Mouse (Mus musculus): ENCODE results near the gene Hinfp.
"Not testable (repeated sequence)": the region's sequence is repeated elsewhere in the genome, so short reads cannot be mapped to it uniquely, and the experiment has no call there.

Hinfp gene

DNA sequence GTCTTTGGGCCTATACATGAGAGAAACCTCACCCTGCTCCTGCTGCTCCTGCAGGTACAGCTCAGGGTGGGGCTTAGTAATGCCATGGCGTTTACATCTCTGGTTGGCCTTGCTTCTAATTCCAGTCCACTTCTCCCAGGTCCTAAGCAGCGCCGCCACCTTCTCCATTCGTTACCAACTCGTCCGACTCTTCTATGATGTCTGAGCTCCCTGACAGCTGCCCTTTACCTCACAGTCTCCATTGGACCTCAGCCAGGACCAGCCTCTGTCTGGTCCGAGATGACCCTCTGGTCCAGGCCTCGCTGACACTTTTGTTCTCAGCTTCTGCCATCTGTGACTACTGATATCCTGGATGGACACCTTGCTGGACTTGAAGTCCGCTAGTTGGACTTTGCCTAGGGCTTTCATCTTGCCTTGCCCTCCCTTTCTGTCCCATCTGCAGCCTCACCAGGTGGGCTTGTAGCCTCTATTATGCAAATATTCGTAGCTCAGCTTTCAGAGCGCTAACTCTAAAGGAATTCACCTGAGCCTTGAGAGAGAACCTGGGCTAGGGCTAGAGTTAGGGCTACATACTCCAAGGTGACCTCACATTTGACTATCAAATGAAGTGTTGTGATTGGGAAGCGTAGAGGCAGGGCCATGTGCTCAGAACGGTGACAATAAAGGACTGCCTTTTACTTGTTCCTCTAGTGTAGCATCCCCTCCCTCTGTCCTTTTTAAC lies 27.6 kb upstream of the Hinfp start:
- DNase-seq (ENCODE audit: low spot score in 2 of 2): no peak

DNA sequence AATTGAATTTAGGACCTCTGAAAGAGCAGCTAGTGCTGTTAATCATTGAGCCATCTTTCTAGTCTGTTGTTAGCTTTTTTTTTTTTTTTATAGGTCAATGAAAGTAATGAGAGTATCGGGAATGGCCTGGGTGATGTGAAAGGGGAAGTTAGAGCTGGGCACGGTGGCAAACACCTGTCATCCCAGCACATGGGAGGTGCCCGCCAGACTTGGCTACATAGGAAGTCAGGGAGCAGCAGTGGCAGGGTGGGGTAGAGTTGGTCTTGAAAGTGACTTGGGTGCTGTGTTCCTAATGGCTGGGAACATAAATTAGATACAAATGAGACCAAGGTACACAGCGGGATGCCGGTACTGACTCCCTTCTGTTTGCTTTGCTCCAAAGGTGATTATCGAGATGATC lies 25.3 kb upstream of the Hinfp start:
- no peak for DNase-seq (ENCODE audit: low spot score in 2 of 2)

DNA sequence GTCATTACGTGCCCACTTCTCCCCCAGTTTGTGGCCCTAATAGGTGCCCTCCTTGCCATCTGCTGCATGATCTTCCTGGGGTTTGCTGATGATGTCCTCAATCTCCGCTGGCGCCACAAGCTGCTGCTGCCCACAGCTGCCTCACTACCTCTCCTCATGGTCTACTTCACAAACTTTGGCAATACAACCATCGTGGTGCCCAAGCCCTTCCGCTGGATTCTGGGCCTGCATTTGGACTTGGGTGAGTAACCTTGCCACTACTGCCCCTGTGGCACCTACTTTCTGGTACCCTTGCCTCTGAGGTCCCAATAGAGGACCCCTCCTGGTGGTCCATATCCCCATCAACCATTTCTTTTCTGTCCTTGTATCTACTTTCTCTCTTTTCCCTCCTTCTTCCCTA lies 22.5 kb upstream of the Hinfp start:
- DNase-seq (ENCODE audit: low spot score in 2 of 2): no peak

DNA sequence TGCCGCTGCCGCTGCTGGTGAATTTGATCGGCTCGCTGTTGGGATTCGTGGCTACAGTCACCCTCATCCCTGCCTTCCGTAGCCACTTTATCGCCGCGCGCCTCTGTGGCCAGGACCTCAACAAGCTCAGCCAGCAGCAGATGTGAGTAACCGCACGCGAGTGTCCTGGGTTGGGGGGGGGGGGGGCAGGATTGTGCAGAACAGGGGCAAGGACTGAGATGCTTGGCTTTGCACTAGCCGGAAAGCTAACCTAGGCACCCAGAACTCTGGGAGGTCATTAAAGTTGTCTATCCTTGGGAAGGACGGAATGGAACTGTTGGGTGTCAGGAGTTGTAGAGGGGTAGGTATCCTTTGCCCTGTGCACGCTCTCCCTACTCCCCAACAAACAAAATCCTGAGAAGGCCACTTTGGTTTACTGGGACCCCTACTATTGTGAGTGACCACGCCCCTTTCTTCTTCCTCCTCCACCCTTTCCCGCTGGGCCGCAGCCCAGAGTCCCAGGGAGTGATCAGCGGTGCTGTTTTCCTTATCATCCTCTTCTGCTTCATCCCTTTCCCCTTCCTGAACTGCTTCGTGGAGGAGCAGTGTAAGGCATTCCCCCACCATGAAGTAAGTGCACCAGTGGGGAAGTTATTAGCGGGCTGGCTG lies 21.7 kb upstream of the Hinfp start:
- DNase-seq (ENCODE audit: low spot score in 2 of 2): no peak

DNA sequence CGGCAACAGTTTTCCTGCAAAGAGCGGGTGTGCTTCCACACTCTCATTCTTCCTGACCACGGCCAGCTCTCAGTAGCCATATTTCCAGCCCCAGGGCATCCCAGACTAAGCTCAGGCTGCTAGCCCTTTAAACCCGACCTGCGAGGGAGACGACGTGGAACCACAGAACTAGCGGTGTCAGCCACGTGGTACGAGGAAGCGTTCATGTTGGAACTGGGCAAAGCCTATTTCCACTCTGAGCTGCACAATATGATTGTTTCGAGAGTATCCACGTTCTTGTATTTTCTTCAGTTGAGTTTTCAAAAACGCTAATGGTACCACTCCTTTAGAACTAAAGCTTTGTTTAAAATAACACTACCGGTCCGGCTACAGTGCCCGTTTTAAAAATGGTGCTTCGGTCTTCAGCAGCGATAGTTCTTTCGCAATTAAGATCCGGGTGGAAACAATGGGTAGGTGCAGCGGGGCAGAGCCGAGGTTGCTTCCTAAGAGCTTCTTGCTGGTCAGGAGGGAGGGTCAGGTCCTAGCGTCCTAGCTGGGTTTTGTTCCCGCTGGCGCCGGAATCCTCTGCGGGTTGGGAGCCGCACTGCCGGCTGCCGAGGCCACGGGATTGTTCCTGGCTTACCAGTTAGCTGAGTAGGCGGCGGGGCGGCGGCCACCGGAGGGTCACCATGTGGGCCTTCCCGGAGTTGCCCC lies 21.0 kb upstream of the Hinfp start:
- DNase-seq (ENCODE audit: low spot score in 2 of 2): peak; percentile 80 to 88

DNA sequence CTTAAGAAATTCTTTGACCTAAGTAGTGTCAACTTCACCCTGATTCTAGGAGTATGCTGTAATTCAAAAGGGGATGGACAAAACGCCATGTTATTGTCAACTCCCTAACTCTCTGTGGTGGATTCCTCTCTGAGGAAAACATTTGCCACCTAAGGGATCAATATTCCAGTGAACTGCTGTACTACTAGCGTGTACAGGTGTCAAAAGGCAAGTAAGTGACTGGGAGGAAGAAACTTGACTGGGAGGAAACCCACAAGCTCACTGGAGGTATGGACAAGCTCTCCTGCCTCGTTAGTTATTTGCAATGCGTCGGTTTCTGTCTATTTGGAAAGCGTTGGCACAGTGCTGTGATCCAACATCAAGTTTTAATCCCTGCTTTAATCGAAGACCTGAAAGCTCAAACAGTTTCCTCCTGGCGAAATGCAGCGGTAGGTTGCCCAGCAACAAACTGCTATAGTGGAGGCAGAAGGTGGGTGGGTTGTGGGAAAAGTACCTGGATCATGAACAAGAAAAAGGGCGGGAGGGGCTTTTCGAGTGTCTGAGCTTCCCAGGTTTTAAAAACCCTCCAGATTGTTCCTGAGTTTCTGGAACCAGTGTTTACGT lies 20.4 kb upstream of the Hinfp start, which contains the start of gene Dpagt1:
Gene Dpagt1, plus strand, starts transcription at position 252 of the 603 bp plus-strand sequence.
- DNase-seq (ENCODE audit: low spot score in 2 of 2): no peak

DNA sequence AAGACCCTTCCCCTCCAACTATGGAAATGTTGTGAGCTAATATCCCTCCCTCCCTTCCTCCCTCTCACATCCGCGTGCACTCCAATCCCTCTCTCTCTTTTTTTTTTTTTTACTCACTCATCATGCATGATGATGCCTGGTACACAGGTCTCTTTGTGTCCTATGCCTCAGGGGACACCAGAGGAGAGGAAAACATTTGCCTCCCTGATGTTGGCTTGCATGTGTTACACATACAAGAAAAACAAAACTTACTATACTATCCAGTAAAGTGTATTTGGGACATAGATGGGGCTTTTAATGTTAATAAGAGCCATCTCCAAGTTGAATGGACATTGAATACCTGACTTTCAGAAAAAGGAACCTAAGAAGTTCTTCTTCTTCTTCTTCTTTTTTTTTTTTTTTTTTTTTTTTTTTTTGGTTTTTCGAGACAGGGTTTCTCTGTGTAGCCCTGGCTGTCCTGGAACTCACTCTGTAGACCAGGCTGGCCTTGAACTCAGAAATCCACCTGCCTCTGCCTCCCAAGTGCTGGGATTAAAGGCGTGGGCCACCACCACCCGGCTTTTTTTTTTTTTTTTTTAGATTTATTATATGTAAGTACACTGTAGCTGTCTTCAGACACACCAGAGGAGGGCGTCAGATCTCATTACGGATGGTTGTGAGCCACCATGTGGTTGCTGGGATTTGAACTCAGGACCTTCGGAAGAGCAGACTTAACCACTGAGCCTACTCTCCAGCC lies 19.7 kb upstream of the Hinfp start:
- not testable (repeated sequence) for DNase-seq (ENCODE audit: low spot score in 2 of 2)

DNA sequence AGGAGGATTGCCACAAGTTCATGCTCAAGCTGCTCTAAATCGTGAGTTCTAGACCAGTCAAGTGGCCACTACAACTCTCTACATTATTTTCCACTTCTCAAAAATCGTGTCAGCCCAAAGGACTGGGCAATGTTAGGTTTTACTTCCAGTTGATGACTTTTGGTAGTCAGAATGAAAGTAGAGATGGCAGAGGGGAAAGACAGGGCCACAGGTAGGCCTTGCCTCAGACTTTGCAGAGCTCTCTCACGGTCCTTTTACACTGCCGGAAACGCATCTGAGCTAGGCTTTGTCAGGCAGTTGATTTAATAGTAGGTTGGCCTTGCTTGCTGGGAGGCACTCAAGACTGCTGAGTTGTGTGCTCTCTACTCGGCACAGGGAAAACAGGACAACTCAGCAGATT lies 18.7 kb upstream of the Hinfp start:
- DNase-seq (ENCODE audit: low spot score in 2 of 2): no peak

DNA sequence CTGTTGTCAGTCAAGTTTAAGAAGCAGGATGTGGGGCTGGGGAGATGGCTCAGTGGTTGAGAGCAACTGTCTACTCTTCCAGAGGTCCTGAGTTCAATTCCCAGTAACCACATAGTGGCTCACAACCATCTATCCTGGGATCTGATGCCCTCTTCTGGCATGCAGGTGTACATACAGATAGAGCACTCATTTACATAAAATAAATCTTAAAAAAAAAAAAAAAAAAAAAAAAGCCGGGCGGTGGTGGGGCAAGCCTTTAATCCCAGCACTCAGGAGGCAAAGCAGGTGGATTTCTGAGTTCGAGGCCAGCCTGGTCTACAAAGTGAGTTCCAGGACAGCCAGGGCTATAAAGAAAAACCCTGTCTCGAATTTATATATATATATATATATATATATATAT lies 18.2 kb upstream of the Hinfp start:
- DNase-seq (ENCODE audit: low spot score in 2 of 2): not testable (repeated sequence)

DNA sequence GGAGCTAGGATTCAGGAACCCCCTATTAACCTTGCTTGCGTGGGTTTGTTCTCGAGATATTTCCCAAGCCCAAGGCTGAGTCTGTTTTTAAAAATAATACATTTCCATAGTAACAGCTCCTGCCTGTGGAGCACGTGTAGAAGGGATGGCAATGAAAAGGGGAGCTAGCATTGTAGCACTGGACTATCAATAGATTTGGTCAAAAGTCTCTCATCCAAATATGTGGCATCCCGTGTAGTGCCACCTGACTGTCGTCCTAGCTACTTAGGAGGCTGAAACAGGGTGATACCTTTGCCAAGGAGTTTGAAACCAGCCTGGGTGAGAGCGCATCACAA lies 15.3 kb upstream of the Hinfp start:
- DNase-seq (ENCODE audit: low spot score in 2 of 2): peak; percentile 26 to 63

DNA sequence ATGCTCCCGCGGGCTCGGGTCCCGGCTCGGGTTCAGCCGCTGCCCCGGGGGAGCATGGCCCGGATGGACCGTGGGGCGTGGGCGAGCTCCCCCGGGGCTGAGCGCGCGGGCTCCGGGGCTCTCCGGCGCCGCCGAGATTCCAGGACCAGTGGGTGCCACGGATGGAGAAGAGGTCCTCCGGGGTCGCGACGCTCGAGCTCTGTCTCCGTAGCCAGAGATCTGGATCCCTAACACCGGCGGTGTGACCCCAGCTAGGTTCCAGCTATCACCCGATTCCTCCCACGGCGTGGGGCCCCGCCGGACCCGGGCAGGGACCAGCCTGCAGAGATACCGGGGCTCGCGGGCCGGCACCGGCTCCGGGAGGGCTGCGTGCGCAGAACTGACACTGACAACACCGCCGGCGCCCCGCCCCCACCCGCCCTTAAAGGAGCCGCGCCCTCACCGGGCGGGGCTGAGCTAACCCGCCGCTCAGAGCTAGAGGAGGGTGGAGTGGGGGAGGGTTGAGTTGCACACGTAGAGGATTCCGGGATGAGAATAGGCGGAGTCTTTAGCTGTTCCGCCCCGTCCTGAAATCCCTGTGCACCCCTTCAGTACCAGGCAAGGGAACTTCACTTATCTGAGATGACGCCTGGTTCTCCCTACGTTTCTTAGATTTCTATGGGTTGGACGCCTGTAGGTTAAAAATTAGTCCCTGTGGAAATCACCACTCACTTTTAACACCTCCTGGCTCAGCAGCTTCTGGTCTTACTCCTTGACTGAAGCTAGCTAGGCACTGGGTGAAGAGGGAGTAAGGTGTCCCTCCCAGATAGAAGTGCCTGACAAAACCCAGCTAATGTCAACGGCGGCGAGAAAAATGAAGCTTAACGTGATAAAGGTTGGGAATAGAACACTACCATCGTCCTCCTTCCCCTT lies 14.7 kb upstream of the Hinfp start, which contains the start of gene C2cd2l:
Gene C2cd2l, minus strand, starts transcription at position 399 of the 912 bp plus-strand sequence.
- DNase-seq (ENCODE audit: low spot score in 2 of 2): peak; percentile 81 to 93

DNA sequence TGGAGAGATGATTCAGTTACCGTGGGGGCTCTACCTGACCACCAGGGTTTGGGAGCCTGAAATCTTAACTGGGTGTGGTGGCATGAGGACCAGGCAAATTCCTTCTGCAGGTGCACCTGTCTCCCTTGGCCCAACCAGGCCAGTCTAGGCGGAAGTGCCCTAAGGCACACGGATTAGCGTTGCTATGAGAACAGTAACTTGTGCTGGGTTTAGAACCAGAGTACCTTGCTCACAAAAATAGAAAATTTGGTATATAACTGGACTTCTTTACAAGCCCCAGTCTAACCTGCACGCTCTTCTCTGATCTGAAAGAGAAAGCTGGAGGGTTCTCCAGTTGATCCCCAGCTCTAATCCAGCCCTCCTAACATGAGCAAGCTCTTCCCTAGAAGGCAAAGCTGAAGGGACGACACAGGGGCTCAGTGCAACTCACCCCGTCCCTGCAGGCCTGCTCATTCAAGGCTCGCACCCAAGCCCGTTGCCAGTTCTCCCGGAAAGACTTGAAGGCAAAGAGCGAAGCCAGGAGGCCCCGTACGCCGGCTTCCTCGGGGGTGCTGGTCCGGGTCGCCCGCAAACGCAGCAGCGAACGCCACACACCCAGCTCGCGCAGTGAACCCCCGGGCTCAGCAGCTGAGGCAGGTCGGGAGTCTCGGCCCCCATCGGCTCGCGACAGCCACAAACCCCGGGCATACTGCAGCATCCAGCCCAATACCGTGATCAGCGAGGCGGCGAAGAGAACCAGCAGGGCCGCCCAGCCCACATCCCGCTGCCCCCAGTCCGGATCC lies 13.8 kb upstream of the Hinfp start:
- peak; percentile 37 to 47 for DNase-seq (ENCODE audit: low spot score in 2 of 2)

DNA sequence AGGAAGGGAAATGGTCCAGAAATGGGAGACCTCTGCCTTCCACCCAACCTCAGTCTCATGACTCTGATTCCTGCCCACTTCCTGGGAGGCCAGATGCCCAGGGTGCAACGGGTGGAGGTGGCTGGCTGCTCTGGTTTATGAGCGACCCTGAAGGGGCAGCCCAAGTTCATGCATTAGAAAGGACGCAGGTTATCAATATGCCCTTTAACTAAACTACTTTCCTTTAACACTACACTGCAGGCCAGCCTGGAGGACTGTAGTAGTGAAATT lies 13.3 kb upstream of the Hinfp start:
- DNase-seq (ENCODE audit: low spot score in 2 of 2): no peak

DNA sequence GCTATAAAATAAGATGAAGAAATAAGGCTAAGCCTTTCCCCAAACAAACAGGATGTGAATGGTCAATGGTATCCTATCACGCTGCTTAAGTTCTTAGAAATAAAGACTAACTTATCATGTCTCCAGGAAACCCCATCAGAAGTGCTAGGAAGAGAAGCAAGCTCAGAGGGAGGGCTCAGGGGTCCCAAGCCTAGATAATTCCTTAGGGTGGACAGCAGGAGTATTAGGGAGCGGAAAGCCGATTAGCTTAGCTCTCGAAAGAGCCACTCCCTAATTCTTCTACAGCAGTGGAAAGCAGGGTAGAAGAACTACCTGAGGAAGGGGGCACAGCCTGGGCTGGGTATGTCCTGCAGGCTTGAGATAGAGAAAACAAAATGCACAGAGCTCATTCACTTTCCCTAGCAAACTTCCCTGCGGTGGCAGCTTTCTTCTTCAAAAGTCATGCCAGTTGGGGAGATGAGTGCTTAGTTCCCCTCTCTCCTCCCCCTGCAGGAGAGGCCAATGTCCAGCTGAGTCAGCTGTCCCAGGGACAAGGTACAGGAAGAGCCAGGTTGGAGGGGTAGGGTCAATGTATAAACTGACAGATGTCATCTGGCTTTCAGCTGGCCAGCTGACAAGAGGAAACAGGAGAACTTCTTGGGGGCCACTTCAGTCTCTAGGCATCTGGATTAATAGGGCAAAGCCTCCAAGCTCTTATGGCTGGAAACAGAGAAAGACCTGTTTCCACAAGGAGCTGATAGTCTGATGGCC lies 12.8 kb upstream of the Hinfp start:
- no peak for DNase-seq (ENCODE audit: low spot score in 2 of 2)

DNA sequence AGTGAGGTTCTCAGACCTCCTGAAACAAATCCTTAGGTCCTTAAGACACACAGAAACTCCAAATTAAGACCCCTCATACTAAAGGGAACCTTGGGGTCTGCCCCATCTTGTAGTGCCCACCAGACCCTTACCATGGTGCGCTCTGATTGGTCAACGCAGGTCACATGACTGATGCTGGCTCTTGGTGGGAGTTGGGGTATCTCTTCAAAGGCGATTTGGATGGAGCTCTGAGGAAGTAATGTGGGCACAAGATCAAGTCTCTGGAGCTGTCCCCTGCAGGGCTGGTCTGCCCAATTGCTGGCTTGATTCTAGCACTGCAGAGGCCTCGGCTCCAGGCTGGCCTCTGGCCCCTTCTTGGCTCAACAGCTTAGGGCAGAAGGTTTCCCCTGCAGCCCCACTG lies 12.0 kb upstream of the Hinfp start:
- no peak for DNase-seq (ENCODE audit: low spot score in 2 of 2)

DNA sequence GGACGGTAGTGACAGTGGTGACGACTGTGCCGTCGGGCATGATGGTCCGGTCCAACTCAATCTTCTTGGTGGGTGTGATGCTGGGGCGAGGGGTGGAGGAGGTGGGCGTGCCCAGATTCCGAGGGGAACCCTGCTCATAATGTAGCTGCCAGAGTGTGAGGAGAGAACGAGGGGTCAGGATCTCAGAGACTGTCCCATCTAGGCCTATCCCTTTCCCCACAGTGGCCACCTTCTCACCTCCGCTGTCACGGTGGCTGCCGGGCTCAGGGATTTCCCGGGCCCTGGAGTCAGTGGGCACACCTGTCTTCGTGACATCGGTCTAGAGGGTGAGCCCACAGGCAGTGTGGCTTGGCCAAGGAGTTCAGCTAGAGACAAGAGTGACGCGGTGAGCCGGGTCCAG lies 9.4 kb upstream of the Hinfp start:
- no peak for DNase-seq (ENCODE audit: low spot score in 2 of 2)

DNA sequence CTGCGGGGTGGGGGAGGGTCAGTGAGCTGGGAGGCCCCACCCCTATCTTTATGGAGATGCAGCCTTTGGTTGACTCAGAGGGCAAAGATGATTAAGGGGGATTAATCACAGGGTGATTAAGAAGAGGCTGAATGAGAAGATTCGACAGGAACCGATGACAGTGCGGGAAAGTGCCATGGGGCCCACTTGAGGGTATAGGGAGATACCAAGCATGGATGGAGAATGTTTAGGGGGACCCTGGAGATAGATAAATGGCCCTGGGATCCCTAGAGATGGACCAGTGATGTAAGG lies 8.7 kb upstream of the Hinfp start:
- DNase-seq (ENCODE audit: low spot score in 2 of 2): no peak

DNA sequence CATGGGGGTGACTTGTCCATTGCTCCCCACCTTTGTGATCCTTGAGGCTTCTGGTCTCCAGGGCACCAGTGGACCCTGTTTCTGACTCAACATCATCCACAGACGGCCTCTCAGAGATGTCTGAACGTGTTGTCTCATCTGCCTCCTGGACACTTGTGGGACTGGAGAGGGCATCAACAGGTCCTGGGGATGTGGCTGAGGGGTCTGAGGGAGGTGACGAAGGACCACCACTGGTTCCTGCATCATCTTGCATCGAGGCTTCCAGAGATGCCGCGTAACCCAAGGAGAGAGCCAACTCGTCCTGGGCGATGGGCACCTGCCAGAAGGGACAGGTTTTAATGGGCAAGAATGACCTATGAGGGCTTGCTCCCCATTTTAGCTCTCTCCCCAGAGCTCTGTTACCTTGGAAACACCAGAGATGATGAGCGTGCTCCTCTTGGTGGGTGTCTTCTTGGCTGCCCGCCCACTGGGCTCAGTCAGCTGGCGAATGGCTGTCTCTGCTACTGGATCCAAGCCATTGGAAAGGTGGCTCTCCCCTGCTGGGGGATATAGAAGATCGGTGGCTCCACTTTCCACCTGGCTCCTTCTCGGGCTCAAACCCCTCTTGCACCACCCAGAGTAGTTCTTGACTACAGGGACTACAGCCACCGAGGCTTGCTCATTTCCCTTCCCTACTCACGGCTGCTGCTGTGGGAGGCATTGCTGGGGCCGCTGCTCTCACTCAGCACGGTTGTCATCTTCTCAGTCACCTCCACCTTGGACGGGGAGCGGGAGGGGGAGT lies 8.2 kb upstream of the Hinfp start:
- peak; percentile 75 to 86 for DNase-seq (ENCODE audit: low spot score in 2 of 2)
